Mouse (Mus musculus) cortical plate, adult 2 months (tissue): ENCODE measurements at regions not wholly inside any gene's neighbourhood (a gene's known extent, or its start where the extent isn't known, plus 50 kb on each side); places are given as distances from the start of the nearest gene placed in this dataset.

Source experiments
- CTCF ChIP-seq: fragments of 200-500 bp; IDR thresholded peaks from 2 replicates; pipeline ENCODE4 v1.5.1; 2011; ENCODE audit warnings: mild to moderate bottlenecking, control low read depth, low read length; ENCODE audit not compliant: insufficient read depth; ENCODE audit errors: extremely low read depth
- POLR2A ChIP-seq: fragments of 200-500 bp; IDR thresholded peaks from 2 replicates; pipeline ENCODE4 v1.6.1; 2011; ENCODE audit warnings: mild to moderate bottlenecking, low read length, control low read depth; ENCODE audit not compliant: insufficient read depth; ENCODE audit errors: extremely low read depth

- TF ChIP-seq CTCF (no peak), POLR2A (no peak)
Observed at GRCm38 (mm10) chr12:25259123-25259522, 162.2 kb upstream of the Id2 start.
